Mouse (Mus musculus) liver, embryonic 14.5 days (tissue): ENCODE results near the gene Keap1. TPM values are rescaled to one million over a fixed set of nuclear protein-coding genes. Genes with fewer than 3 reads are reported as not detected.

Experiments used
- ATAC-seq: fragments of 200-750 bp; cut with Nextera tagmentation; 2 replicates; pipeline ENCODE4 v1.8.0; 2017; ENCODE audit warnings: moderate number of reproducible peaks, mild to moderate bottlenecking, moderate library complexity; ENCODE audit not compliant: insufficient read depth
- DNase-seq, 3 experiments: peaks; one replicate each; pipeline ENCODE4 v3.0.0-alpha.2; 2012 to 2013; ENCODE audit warnings: low read depth in 3 of 3, low spot score in 3 of 3
- H3K27ac ChIP-seq: fragments of 300-500 bp; sonication (generic); 2 replicates; pipeline ENCODE4 v1.5.1; 2014; ENCODE audit warnings: moderate library complexity, mild to moderate bottlenecking, control low read depth, inconsistent platforms
- H3K27me3 ChIP-seq: fragments of 300-500 bp; sonication (generic); 2 replicates; pipeline ENCODE4 v1.6.1; 2014; ENCODE audit warnings: mild to moderate bottlenecking, low read length, moderate library complexity; ENCODE audit not compliant: control insufficient read depth, insufficient read depth
- H3K36me3 ChIP-seq: fragments of 300-500 bp; sonication (generic); replicated peaks from 2 replicates; pipeline ENCODE4 v1.6.1; 2014; ENCODE audit warnings: low read depth; ENCODE audit not compliant: control insufficient read depth, insufficient read depth
- H3K4me1 ChIP-seq, 2 experiments: fragments of 200-500 bp in 1 of 2; fragments of 300-500 bp in 1 of 2; sonication (generic) in 1 of 2; replicated peaks; 2 replicates each; pipeline ENCODE4 v1.6.1; 2012 to 2014; ENCODE audit warnings: antibody characterized with exemption in 1 of 2, inconsistent platforms in 1 of 2, low read length in 1 of 2; ENCODE audit not compliant: control insufficient read depth in 2 of 2, insufficient read depth in 2 of 2
- H3K4me2 ChIP-seq: fragments of 300-500 bp; sonication (generic); 2 replicates; pipeline ENCODE4 v1.6.1; 2014; ENCODE audit warnings: low read depth, mild to moderate bottlenecking, control low read depth, moderate library complexity
- H3K4me3 ChIP-seq, 2 experiments: fragments of 200-500 bp in 1 of 2; fragments of 300-500 bp in 1 of 2; sonication (generic) in 1 of 2; 2 replicates each; pipeline ENCODE4 v1.5.1; 2012 to 2014; ENCODE audit warnings: low read depth in 2 of 2, low read length in 2 of 2, mild to moderate bottlenecking in 2 of 2, control low read depth in 1 of 2, inconsistent platforms in 1 of 2, moderate library complexity in 1 of 2; ENCODE audit not compliant: insufficient read depth in 1 of 2
- H3K9ac ChIP-seq: fragments of 300-500 bp; sonication (generic); replicated peaks from 2 replicates; pipeline ENCODE4 v1.6.1; 2014; ENCODE audit warnings: mild to moderate bottlenecking, control low read depth, moderate library complexity
- H3K9me3 ChIP-seq: fragments of 300-500 bp; sonication (generic); 2 replicates; pipeline ENCODE4 v1.6.1; 2016; ENCODE audit warnings: low read length, mixed read lengths; ENCODE audit not compliant: control insufficient read depth
- CTCF ChIP-seq: IDR thresholded peaks from 2 replicates; pipeline ENCODE4 v1.5.1; 2016; ENCODE audit warnings: antibody characterized with exemption, low read depth, control low read depth
- EP300 ChIP-seq: IDR thresholded peaks from 2 replicates; pipeline ENCODE4 v1.6.1; 2016; ENCODE audit warnings: antibody characterized with exemption, low read depth
- WGBS: fragments of 180-500 bp; shearing (Covaris S2); extraction: QIAGEN DNeasy Blood & Tissue Kit; methylation state at CpG from one replicate; pipeline ENCODE4 v1.1.7; 2014; ENCODE audit not compliant: insufficient replicate concordance; 5-methylcytosine and 5-hydroxymethylcytosine counted together
- polyA plus RNA-seq, 2 experiments: library from polyadenylated mRNA; depleted of rRNA in 1 of 2; stranded (reverse) in 1 of 2; unstranded in 1 of 2; fragments of >200 nt; fragmentation: Nextera tagmentation in 1 of 2; extraction: Ambion mirVana in 1 of 2; gene quantifications; 2 replicates each; pipeline versions ENCODE4 v1.2.1 to v1.2.3; 2012 to 2014

The Keap1 gene
- polyA plus RNA-seq, 2 experiments: 15.1 to 15.6 TPM

GRCm38 (mm10) chr9:21237368-21238003 is 1.7 kb downstream of the Keap1 start:
- Histone ChIP-seq H3K27ac (peak overlapping the region; percentile 80), H3K4me1 (peaks cover 12 to 18% of the 10 kb centered on the region in 2 experiments), H3K27me3 (peaks cover 8% of the 10 kb centered on the region), H3K36me3 (peaks cover 20% of the 10 kb centered on the region), H3K4me2 (peak overlapping the region; percentile 96), H3K4me3 (peak overlapping the region; percentile 82 to 96), H3K9ac (peak overlapping the region; percentile 93), H3K9me3 (no peaks in the 10 kb centered on the region)
- WGBS: 15% methylated on average over 19 of the region's 19 CpGs
- TF ChIP-seq EP300 (no peak), CTCF (peak; percentile 66)
- DNase-seq (no peak), ATAC-seq (no peak)

- H3K4me3 ChIP-seq: peak overlapping the region; percentile 82 to 96; a peak in 3 of 4 replicates
- ATAC-seq (no peak), DNase-seq (no peak)
- TF ChIP-seq EP300 (no peak), CTCF (no peak)
- H3K9ac ChIP-seq: peak overlapping the region; percentile 93
- WGBS: 74% methylated on average over 25 of the region's 25 CpGs
- peaks cover 3% of the 10 kb centered on the region for H3K27me3 ChIP-seq
- peaks cover 12 to 18% of the 10 kb centered on the region in 2 experiments for H3K4me1 ChIP-seq
- peaks cover 20% of the 10 kb centered on the region for H3K36me3 ChIP-seq
- peak overlapping the region; percentile 96 for H3K4me2 ChIP-seq
- H3K9me3 ChIP-seq: no peaks in the 10 kb centered on the region
- peak overlapping the region; percentile 80 for H3K27ac ChIP-seq
Measured at GRCm38 (mm10) chr9:21236991-21237367, 2.2 kb downstream of the Keap1 start.

- Histone ChIP-seq H3K9me3 (no peaks in the 10 kb centered on the region), H3K4me1 (peaks cover 12 to 14% of the 10 kb centered on the region in 2 experiments), H3K9ac (no peak overlapping the region), H3K27me3 (no peaks in the 10 kb centered on the region), H3K36me3 (peaks cover 30% of the 10 kb centered on the region), H3K27ac (no peak overlapping the region), H3K4me3 (no peak overlapping the region), H3K4me2 (no peak overlapping the region)
- no peak for ATAC-seq
- WGBS: 80% methylated on average over 4 of the region's 4 CpGs
- DNase-seq: no peak
- TF ChIP-seq CTCF: no peak
- TF ChIP-seq EP300: no peak
Measured at GRCm38 (mm10) chr9:21235341-21235740, 3.8 kb downstream of the Keap1 start.

- no peak for DNase-seq
- Histone ChIP-seq H3K9me3 (no peaks in the 10 kb centered on the region), H3K4me3 (no peak overlapping the region), H3K4me2 (no peak overlapping the region), H3K27ac (no peak overlapping the region), H3K27me3 (no peaks in the 10 kb centered on the region), H3K4me1 (peaks cover 6 to 10% of the 10 kb centered on the region in 2 experiments), H3K36me3 (peaks cover 39% of the 10 kb centered on the region), H3K9ac (no peak overlapping the region)
- WGBS: 93% methylated on average over 28 of the region's 28 CpGs
- no peak for ATAC-seq
- no peak for TF ChIP-seq EP300
- no peak for TF ChIP-seq CTCF
Measured at GRCm38 (mm10) chr9:21233805-21234204, 5.4 kb downstream of the Keap1 start.

GRCm38 (mm10) chr9:21233366-21233765 is 5.8 kb downstream of the Keap1 start:
- 91% methylated on average over 29 of the region's 29 CpGs for WGBS
- ATAC-seq: no peak
- H3K4me1 ChIP-seq: peaks cover 6 to 10% of the 10 kb centered on the region in 2 experiments

More at GRCm38 (mm10) chr9:21233366-21233765, 5.8 kb downstream of the Keap1 start:
- H3K4me2 ChIP-seq: no peak overlapping the region
- H3K9me3 ChIP-seq: no peaks in the 10 kb centered on the region
- H3K27me3 ChIP-seq: no peaks in the 10 kb centered on the region
- DNase-seq: no peak
- H3K36me3 ChIP-seq: peaks cover 39% of the 10 kb centered on the region
- H3K9ac ChIP-seq: no peak overlapping the region
- TF ChIP-seq EP300: no peak
- no peak for TF ChIP-seq CTCF
- H3K27ac ChIP-seq: no peak overlapping the region
- H3K4me3 ChIP-seq: no peak overlapping the region
